Mouse (Mus musculus) forebrain, postnatal 0 days (tissue): ENCODE results near the gene Npff. TPM values are rescaled to one million over a fixed set of nuclear protein-coding genes. Genes with fewer than 3 reads are reported as not detected.

Source experiments
- ATAC-seq: fragments of 200-750 bp; cut with Nextera tagmentation; 2 replicates; pipeline ENCODE4 v1.8.0; 2017; ENCODE audit warnings: mild to moderate bottlenecking, moderate library complexity
- DNase-seq: peaks from one replicate; pipeline ENCODE4 v3.0.0-alpha.2; 2015
- H3K27ac ChIP-seq: fragments of 300-500 bp; sonication (generic); 2 replicates; pipeline ENCODE4 v1.5.1; 2014; ENCODE audit warnings: low read depth, mild to moderate bottlenecking, antibody characterized with exemption, low read length, moderate library complexity, mixed read lengths
- H3K27me3 ChIP-seq: fragments of 300-500 bp; sonication (generic); 2 replicates; pipeline ENCODE4 v1.6.1; 2014; ENCODE audit warnings: mild to moderate bottlenecking, low read length, mixed read lengths; ENCODE audit not compliant: insufficient read depth
- H3K36me3 ChIP-seq: fragments of 300-500 bp; sonication (generic); 2 replicates; pipeline ENCODE4 v1.6.1; 2014; ENCODE audit warnings: mild to moderate bottlenecking, moderate library complexity; ENCODE audit not compliant: insufficient read depth
- H3K4me1 ChIP-seq: fragments of 300-500 bp; sonication (generic); 2 replicates; pipeline ENCODE4 v1.6.1; 2014; ENCODE audit warnings: antibody characterized with exemption; ENCODE audit not compliant: insufficient read depth
- H3K4me2 ChIP-seq: fragments of 300-500 bp; sonication (generic); 2 replicates; pipeline ENCODE4 v1.6.1; 2014; ENCODE audit warnings: low read depth, mild to moderate bottlenecking, moderate library complexity
- H3K4me3 ChIP-seq: fragments of 300-500 bp; sonication (generic); 2 replicates; pipeline ENCODE4 v1.5.1; 2014; ENCODE audit warnings: low read depth, low read length, mixed read lengths
- H3K9ac ChIP-seq: fragments of 300-500 bp; sonication (generic); 2 replicates; pipeline ENCODE4 v1.6.1; 2014; ENCODE audit warnings: mild to moderate bottlenecking
- H3K9me3 ChIP-seq: fragments of 300-500 bp; sonication (generic); 2 replicates; pipeline ENCODE4 v1.6.1; 2016; ENCODE audit warnings: low read length
- CTCF ChIP-seq: sonication (generic); IDR thresholded peaks from 2 replicates; pipeline ENCODE4 v1.5.1; 2016; ENCODE audit warnings: antibody characterized with exemption, control low read depth, low read depth
- WGBS: fragments of 180-500 bp; shearing (Covaris S2); extraction: QIAGEN DNeasy Blood & Tissue Kit; methylation state at CpG from one replicate; pipeline ENCODE4 v1.1.7; 2014; 5-methylcytosine and 5-hydroxymethylcytosine counted together
- polyA plus RNA-seq: library from polyadenylated mRNA; unstranded; fragments of >200 nt; fragmentation: Nextera tagmentation; extraction: Ambion mirVana; gene quantifications from 2 replicates; pipeline ENCODE4 v1.2.1, GENCODE M21; 2015
- total RNA-seq: library from RNA; depleted of rRNA; stranded (reverse); fragments of >200 nt; gene quantifications from 2 replicates; pipeline ENCODE4 v1.2.3, GENCODE M21; 2014; rRNA removed

The Npff gene
- total RNA-seq, result 2.5 and 3.1 TPM in 2 replicates
- 1.5 and 1.7 TPM in 2 replicates for polyA plus RNA-seq

DNA sequence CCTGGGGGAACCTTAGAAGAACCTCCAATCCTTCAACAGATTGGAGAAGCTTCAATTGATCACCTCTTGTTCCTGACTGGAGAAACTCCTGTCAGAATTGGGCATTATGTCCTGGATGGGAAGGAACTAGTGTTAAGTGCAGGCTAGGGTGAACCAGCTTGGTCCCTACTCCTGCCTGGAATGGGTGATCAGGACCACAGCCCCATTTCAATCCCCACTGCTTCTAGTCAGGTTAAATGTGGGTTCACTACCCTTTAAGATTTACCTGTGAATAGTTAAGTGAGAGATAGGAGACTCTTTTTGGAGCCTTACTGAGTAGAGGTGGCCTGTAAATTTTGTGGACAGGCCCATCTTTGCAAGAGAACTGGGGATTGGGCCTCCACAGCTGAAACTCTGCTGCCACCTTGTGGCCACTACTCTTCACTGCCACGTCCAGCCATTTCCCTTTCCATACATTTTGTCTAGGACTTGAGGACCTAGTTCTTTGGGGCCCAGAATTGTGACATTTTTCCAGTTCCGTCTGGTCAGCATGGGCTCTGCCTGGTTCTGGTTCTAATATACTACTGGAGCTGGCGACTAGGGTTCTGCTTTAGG lies at the start of gene Npff:
Gene Npff, minus strand, starts transcription at position 51 of the 594 bp plus-strand sequence.
- peak within 1 kb of the TSS; percentile 35; the same call in 1 of the 2 replicates for H3K27ac ChIP-seq

GRCm38 (mm10) chr15:102572081-102572480 lies 47.3 kb upstream of the Npff start:
- H3K9me3 ChIP-seq, result no peaks in the 10 kb centered on the region
- TF ChIP-seq CTCF, result no peak
- no peaks in the 10 kb centered on the region for H3K4me1 ChIP-seq
- H3K4me3 ChIP-seq, result no peak overlapping the region
- ATAC-seq, result no peak
- no peaks in the 10 kb centered on the region for H3K27me3 ChIP-seq
- no peak for DNase-seq
- peak overlapping the region; percentile 35; the same call in 1 of the 2 replicates for H3K27ac ChIP-seq
- H3K4me2 ChIP-seq, result no peak overlapping the region
- WGBS, result 79% methylated on average over 3 of the region's 3 CpGs
- 0 out of 2 replicates have a peak, but pooled peaks cover 3% of the 10 kb centered on the region for H3K36me3 ChIP-seq
- no peak overlapping the region for H3K9ac ChIP-seq

More for the DNA sequence above, at the start of gene Npff:
- no peak within 1 kb of the TSS for H3K4me2 ChIP-seq
- H3K9ac ChIP-seq, result no peak within 1 kb of the TSS
- TF ChIP-seq CTCF, result peak; percentile 97
- H3K9me3 ChIP-seq, result no peaks in the 10 kb centered on the region
- H3K27me3 ChIP-seq, result no peaks in the 10 kb centered on the region
- ATAC-seq (peak; percentile 68; the same call in 1 of the 2 replicates), DNase-seq (peak; percentile 90)
- no peak within 1 kb of the TSS for H3K4me3 ChIP-seq
- WGBS, result 3% methylated on average over 3 of the region's 3 CpGs
- H3K36me3 ChIP-seq, result peaks cover 47% of the 10 kb centered on the region
- H3K4me1 ChIP-seq, result no peaks in the 10 kb centered on the region

GRCm38 (mm10) chr15:102567849-102568248 lies 43.1 kb upstream of the Npff start:
- no peak for DNase-seq
- WGBS, result 88% methylated on average over 2 of the region's 2 CpGs
- Histone ChIP-seq H3K36me3 (0 out of 2 replicates have a peak, but pooled peaks cover 3% of the 10 kb centered on the region), H3K9ac (no peak overlapping the region), H3K9me3 (no peaks in the 10 kb centered on the region), H3K4me2 (no peak overlapping the region), H3K27ac (no peak overlapping the region), H3K4me3 (no peak overlapping the region), H3K4me1 (no peaks in the 10 kb centered on the region), H3K27me3 (no peaks in the 10 kb centered on the region)
- no peak for ATAC-seq
- no peak for TF ChIP-seq CTCF

DNA sequence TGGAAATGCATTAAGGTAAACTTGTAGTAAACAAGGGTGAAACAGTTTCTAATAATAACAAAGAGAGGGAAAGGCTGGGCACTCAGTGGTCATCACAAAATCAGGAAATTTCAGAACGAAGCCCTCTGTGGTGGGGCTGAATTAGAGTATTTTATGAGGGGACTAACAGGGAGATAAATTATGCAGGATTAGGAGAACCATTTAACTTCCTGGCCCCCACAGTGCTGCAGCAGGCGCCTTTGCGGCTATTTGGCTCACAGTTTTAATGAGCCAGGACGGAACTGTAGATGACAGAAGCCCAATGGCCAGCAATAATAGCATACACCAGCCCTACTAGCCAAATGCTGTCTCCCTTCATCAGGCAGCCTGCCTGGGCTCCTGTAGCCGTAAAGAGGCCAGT lies 38.9 kb upstream of the Npff start:
- H3K9me3 ChIP-seq, result no peaks in the 10 kb centered on the region
- no peaks in the 10 kb centered on the region for H3K4me1 ChIP-seq
- H3K4me3 ChIP-seq, result no peak overlapping the region
- 53% methylated on average over 5 of the region's 5 CpGs for WGBS
- TF ChIP-seq CTCF, result no peak
- no peak overlapping the region for H3K9ac ChIP-seq
- H3K27me3 ChIP-seq, result no peaks in the 10 kb centered on the region
- H3K27ac ChIP-seq, result peak overlapping the region; percentile 21; the same call in 1 of the 2 replicates
- H3K36me3 ChIP-seq, result 0 out of 2 replicates have a peak, but pooled peaks cover 3% of the 10 kb centered on the region
- ATAC-seq, result 0 out of 2 replicates have a peak, but pooled peaks have one; percentile 14
- DNase-seq, result no peak
- no peak overlapping the region for H3K4me2 ChIP-seq

DNA sequence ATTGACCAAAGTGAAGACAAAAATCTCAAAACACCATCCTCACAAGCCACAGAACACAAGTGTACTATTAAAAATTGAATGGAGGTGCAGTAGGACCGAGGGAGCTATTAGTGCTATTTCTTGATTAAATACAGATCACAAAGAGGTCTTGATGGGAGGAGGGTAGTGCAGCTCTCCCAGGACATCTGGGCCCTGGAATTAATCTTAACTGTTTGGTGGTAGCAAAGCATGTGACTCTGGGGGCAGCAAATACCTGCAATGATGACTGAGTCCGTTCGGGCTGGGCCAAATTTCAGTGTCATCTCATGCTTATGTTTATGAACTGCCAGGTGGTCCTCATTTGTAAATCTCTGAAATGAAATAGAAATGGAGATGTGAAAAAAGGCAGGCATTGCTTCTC lies 38.3 kb upstream of the Npff start:
- H3K4me1 ChIP-seq, result no peaks in the 10 kb centered on the region
- no peak for DNase-seq
- H3K27me3 ChIP-seq, result no peaks in the 10 kb centered on the region
- ATAC-seq, result no peak
- 0 out of 2 replicates have a peak, but pooled peaks cover 3% of the 10 kb centered on the region for H3K36me3 ChIP-seq
- no peak overlapping the region for H3K4me3 ChIP-seq
- H3K9ac ChIP-seq, result no peak overlapping the region
- WGBS, result 80% methylated on average over 3 of the region's 3 CpGs
- H3K27ac ChIP-seq, result no peak overlapping the region
- H3K9me3 ChIP-seq, result no peaks in the 10 kb centered on the region
- no peak for TF ChIP-seq CTCF
- no peak overlapping the region for H3K4me2 ChIP-seq

GRCm38 (mm10) chr15:102562491-102562890 lies 37.7 kb upstream of the Npff start:
- Histone ChIP-seq H3K4me1 (no peaks in the 10 kb centered on the region), H3K9ac (no peak overlapping the region), H3K27me3 (no peaks in the 10 kb centered on the region), H3K9me3 (no peaks in the 10 kb centered on the region), H3K4me3 (no peak overlapping the region), H3K4me2 (no peak overlapping the region), H3K36me3 (0 out of 2 replicates have a peak, but pooled peaks cover 3% of the 10 kb centered on the region), H3K27ac (no peak overlapping the region)
- DNase-seq (no peak), ATAC-seq (no peak)
- TF ChIP-seq CTCF, result no peak
- WGBS, result 88% methylated on average over 1 of the region's 1 CpGs

GRCm38 (mm10) chr15:102557580-102557979 lies 32.8 kb upstream of the Npff start:
- no peak overlapping the region for H3K4me3 ChIP-seq
- peaks cover 29% of the 10 kb centered on the region for H3K36me3 ChIP-seq
- no peaks in the 10 kb centered on the region for H3K27me3 ChIP-seq
- no peaks in the 10 kb centered on the region for H3K9me3 ChIP-seq
- H3K9ac ChIP-seq, result no peak overlapping the region
- H3K4me1 ChIP-seq, result no peaks in the 10 kb centered on the region
- 0 out of 2 replicates have a peak overlapping the region, but pooled peaks have one; percentile 21 for H3K27ac ChIP-seq
- peak; percentile 47 for TF ChIP-seq CTCF
- ATAC-seq (no peak), DNase-seq (no peak)
- H3K4me2 ChIP-seq, result no peak overlapping the region
